Mouse (Mus musculus) megakaryocyte-erythroid progenitor cell, adult 5 weeks (primary cell): ENCODE measurements around the gene Mindy1. TPM values are rescaled to one million over a fixed set of nuclear protein-coding genes. Genes with fewer than 3 reads are reported as not detected.

Experiments
- polyA plus RNA-seq: library from polyadenylated mRNA; stranded (reverse); fragments of >175 nt; gene quantifications from 2 replicates; pipeline ENCODE4 v1.2.3, GENCODE M21; 2012

Gene Mindy1
- 118 and 120 TPM in 2 replicates for polyA plus RNA-seq

GRCm38 (mm10) chr3:95281216-95282126, at the start of gene Mindy1, which contains the start of gene Prune1:
Gene Mindy1 (plus strand): TSS chr3:95281345.
Gene Prune1 (minus strand): TSS chr3:95282076.

DNA sequence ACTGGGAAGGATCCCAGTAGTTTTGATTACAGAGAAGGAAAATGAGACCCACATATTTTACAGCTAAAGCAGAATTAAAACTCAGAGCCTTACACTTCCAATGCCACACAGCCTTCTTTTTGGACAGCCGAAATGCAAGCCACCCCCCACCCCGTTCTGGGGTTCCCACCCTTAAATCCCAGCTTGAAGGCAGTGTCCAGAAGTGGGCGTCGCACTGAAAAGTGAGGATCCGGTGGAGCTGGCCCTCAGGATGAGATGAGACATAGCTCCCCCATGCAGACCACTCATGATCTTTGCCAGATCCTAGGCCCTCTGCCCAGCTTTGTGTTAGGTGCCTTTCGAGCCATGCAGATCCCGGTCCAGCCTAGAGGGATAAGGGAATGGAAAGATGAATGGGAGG, 39.6 kb upstream of the Mindy1 start, which contains the start of gene Gm128:
Gm128 (minus strand) TSS at position 101 of the 400 bp plus-strand sequence.

DNA sequence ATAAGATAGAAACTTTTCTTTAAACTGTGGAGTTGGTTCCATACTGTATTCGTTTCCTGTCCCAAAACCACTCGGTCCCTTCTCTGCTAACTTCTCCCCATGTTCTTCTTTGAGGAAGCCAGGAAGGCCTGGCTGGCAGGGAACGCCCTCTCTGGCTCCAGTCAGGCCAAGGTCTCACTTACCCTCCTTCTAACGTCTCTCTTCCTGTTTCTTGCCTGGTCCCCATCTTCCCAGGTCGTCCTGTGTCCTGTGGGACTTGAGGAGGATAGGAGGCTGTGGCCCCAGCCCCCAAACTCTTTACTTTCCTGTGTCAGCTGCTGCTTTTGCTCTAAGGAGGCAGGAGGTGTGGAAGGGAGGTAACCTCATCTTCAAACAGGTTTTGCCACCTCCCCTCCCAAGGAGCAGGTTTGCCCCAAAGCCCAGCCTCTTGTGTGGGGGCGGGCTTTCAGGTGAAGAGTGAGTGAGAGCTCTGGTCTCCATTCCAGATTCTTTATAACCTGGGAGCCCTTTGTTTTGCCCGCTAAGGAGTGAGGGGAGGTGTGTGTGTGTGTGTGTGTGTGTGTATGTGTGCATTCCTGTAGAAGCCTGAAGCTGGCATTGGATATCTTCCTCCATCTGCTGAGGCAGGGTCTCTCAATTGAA, 30.2 kb upstream of the Mindy1 start, which contains the start of gene Bnipl:
Bnipl (minus strand) TSS at position 411 of the 642 bp plus-strand sequence.

GRCm38 (mm10) chr3:95307100-95307499, 26.0 kb downstream of the Mindy1 start, which contains the start of gene Anxa9:
Gene Anxa9 (minus strand): TSS chr3:95307176.

DNA sequence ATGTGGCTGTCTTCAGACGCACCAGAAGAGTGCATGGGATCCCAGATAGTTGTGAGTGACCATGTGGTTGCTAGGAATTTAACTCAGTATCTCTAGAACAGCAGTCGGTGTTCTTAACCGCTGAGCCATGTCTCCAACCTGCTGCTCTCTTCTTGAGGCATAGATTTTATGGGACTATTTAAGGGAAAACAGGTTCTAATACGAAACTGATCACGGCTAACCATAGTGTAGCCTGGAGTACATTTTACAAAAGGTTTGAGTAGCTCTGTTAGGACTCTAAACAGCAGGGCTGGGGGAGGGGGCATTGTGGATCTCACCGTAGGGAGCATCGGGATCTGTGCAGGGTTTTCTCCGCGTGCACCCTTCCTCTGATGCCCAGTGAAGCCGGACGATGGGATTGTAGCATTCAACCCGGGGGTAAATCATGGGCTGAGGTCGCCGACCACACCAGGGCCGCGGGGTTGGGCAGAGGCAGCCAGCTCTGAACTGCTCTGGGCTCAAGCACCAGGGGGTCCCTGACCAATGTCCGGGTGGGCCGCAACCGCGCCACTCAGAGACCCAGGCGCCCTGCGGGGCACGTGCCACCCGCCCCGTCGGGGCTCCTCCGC, 33.4 kb downstream of the Mindy1 start, which contains the start of gene Cers2:
Cers2 (plus strand) TSS at position 306 of the 608 bp plus-strand sequence.

Other genes starting within 250 kb of the Mindy1 start
- 95.3 and 114 TPM in 2 replicates for gene Psmd4, start 238.7 kb upstream of the Mindy1 start, polyA plus RNA-seq
- gene Pip5k1a, start 174.4 kb upstream of the Mindy1 start, polyA plus RNA-seq, result 15.0 and 24.5 TPM in 2 replicates
- 224 and 237 TPM in 2 replicates for gene Vps72, start 170.3 kb upstream of the Mindy1 start, polyA plus RNA-seq
- gene Tmod4, start 156.9 kb upstream of the Mindy1 start, polyA plus RNA-seq, result not detected in 2 replicates
- gene Scnm1, start 147.3 kb upstream of the Mindy1 start, polyA plus RNA-seq, result 6.1 and 9.0 TPM in 2 replicates
- 3.8 and 4.7 TPM in 2 replicates for gene Lysmd1, start 147.3 kb upstream of the Mindy1 start, polyA plus RNA-seq
- 10.5 and 16.0 TPM in 2 replicates for gene Tnfaip8l2, start 139.0 kb upstream of the Mindy1 start, polyA plus RNA-seq
- 6.5 and 7.1 TPM in 2 replicates for gene Sema6c, start 120.9 kb upstream of the Mindy1 start, polyA plus RNA-seq
- gene Gabpb2, start 63.4 kb upstream of the Mindy1 start, polyA plus RNA-seq, result 2.2 and 2.7 TPM in 2 replicates
- gene Cdc42se1, start 52.6 kb upstream of the Mindy1 start, polyA plus RNA-seq, result 138 and 173 TPM in 2 replicates
- 3.4 and 4.4 TPM in 2 replicates for gene Mllt11, start 49.2 kb upstream of the Mindy1 start, polyA plus RNA-seq
- 3.4 TPM in 2 replicates for gene Gm128, start 39.7 kb upstream of the Mindy1 start, polyA plus RNA-seq
- 0.34 TPM in 1 of 2 replicates, not detected in the other for gene Bnipl, start 30.2 kb upstream of the Mindy1 start, polyA plus RNA-seq
- gene Prune1, start 731 bp downstream of the Mindy1 start, polyA plus RNA-seq, result 2.8 and 3.0 TPM in 2 replicates
- gene Anxa9, start 25.8 kb downstream of the Mindy1 start, polyA plus RNA-seq, result 2.0 and 2.2 TPM in 2 replicates
- gene Cers2, start 33.4 kb downstream of the Mindy1 start, polyA plus RNA-seq, result 352 and 417 TPM in 2 replicates
- 12.8 and 14.9 TPM in 2 replicates for gene Setdb1, start 75.9 kb downstream of the Mindy1 start, polyA plus RNA-seq
- not detected in 2 replicates for gene 4930558C23Rik, start 121.5 kb downstream of the Mindy1 start, polyA plus RNA-seq
- 14.1 and 15.5 TPM in 2 replicates for gene Arnt, start 153.0 kb downstream of the Mindy1 start, polyA plus RNA-seq
- not detected in 2 replicates for gene Ctsk, start 217.9 kb downstream of the Mindy1 start, polyA plus RNA-seq
- 2.0 and 3.0 TPM in 2 replicates for gene Ctss, start 245.4 kb downstream of the Mindy1 start, polyA plus RNA-seq